Mouse (Mus musculus): ENCODE results near the gene Dkk3. TPM values are rescaled to one million over a fixed set of nuclear protein-coding genes. Genes with fewer than 3 reads are reported as not detected.

The Dkk3 gene
- 48.8 and 49.9 TPM in 2 replicates for polyA plus RNA-seq (2015; fragmentation: Nextera tagmentation; extraction: Ambion mirVana)

GRCm38 (mm10) chr7:112158942-112159341 is at the start of gene Dkk3:
Gene Dkk3 (minus strand): TSS chr7:112159057.

Other genes starting within 250 kb of the Dkk3 start
- 33.3 and 38.4 TPM in 2 replicates for gene Usp47, start 135.6 kb downstream of the Dkk3 start, polyA plus RNA-seq (2015; fragmentation: Nextera tagmentation; extraction: Ambion mirVana)
- gene Mical2, start 66.8 kb upstream of the Dkk3 start, polyA plus RNA-seq (2015; fragmentation: Nextera tagmentation; extraction: Ambion mirVana), result 6.4 and 7.2 TPM in 2 replicates

All from neural tube, postnatal 0 days (tissue).